Mouse (Mus musculus): Measurements from ENCODE around the gene Stk40. TPM values are rescaled to one million over a fixed set of nuclear protein-coding genes. Genes with fewer than 3 reads are reported as not detected.

The Stk40 gene
- polyA plus RNA-seq, 1 experiment: not detected

DNA sequence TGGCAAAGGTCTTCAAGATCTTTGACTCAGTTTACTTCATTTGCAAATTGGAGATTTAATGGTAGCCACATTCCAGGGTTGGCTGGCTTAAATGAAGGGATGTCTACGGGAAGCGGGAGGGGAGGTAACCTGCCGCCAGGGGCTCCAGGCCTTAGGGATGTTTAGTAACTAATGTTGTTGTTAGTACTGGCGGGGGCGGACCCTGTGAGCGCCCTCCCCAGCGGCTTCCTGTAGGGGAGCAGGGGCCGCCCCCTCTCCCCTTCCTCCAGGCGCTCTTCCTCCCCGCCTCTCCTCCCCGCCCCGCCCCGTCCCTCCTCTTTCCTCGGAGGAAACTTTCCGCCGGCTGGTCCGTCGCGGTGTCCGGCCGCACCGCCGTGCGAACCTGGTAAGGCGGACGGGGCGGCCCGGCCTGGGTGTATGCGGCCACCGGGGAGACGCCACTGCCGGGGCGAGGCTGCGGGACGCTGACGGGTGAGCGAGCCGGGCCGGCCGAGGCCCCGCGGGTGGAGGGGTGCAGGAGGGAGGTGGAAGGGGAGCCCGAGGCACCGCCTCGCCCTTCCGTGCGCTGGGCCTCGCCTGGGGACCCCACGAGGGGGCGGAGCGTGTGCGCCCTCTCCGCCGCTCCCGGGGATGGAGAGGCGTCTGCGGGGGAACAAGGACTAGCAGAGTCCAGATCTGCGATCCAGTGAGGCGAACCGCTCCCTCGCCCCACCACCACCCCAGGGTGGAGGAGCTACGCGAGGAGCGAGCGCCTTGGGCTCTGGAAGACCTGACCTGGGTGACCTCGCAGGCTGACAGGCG, 44.6 kb downstream of the Stk40 start:
- WGBS: 2% methylated on average over 67 of the region's 67 CpGs
- peak overlapping the region; percentile 58 for H3K4me3 ChIP-seq (ENCODE audit: insufficient read depth, low read depth, low read length)
- no peak for TF ChIP-seq CTCF (IDR thresholded peaks at IDR 0.05; ENCODE audit: insufficient read depth, low read depth, low read length)
- TF ChIP-seq POLR2A (IDR thresholded peaks at IDR 0.05; ENCODE audit: insufficient read depth, low read depth, low read length): no peak
- no peak overlapping the region for H3K27ac ChIP-seq (ENCODE audit: insufficient read depth, low read depth, low read length)
- peaks cover 31% of the 10 kb centered on the region for H3K4me1 ChIP-seq (ENCODE audit: control insufficient read depth, insufficient read depth, low read length)

DNA sequence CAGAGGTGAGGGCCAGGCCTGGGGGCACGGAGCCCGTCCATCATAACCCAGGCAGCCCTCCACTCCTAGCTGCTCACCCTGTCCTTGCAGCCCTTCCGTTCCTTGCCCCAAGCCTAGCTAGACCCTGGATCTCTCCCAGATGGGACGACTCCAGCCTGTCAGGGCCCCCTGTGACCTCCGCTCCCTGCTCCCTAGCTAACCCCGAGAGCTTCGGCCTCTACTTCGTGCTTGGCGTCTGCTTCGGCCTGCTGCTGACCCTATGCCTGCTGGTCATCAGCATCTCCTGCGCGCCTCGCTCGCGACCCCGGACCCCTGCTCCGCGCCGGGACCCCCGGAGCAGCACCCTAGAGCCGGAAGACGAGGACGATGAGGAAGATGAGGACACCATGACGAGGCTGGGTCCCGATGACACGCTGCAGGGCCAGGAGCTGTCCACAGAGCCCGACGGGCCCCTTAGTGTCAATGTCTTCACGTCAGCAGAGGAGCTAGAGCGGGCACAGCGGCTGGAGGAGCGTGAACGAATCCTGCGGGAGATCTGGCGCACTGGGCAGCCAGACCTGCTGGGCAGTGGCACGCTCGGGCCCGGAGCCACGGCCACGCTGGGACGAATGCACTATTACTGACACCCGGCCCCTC, 45.4 kb downstream of the Stk40 start:
- H3K4me3 ChIP-seq (ENCODE audit: insufficient read depth, low read depth, low read length): peak overlapping the region; percentile 58
- TF ChIP-seq POLR2A (IDR thresholded peaks at IDR 0.05; ENCODE audit: insufficient read depth, low read depth, low read length): no peak
- no peak for TF ChIP-seq CTCF (IDR thresholded peaks at IDR 0.05; ENCODE audit: insufficient read depth, low read depth, low read length)
- peaks cover 31% of the 10 kb centered on the region for H3K4me1 ChIP-seq (ENCODE audit: control insufficient read depth, insufficient read depth, low read length)
- no peak overlapping the region for H3K27ac ChIP-seq (ENCODE audit: insufficient read depth, low read depth, low read length)
- WGBS: 47% methylated on average over 42 of the region's 42 CpGs

DNA sequence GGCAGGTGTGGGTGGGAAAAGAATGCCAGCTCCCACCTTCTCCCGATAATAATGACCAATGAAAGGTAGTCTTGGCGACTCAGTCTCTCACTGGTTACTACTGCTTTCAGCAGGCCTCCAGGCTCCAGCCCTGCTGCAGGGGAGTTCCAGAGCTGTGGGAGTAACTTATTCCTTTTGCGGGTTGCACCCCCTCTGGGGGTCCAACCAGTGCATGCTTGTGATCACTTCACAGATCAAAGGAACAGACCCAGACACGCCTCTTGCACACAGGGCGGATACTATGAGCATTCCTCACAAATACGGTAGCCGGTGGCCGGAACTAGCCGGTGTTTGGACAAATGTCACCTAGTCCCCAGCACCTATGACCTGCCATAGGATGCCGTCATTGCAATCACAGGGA, 46.0 kb downstream of the Stk40 start:
- H3K4me3 ChIP-seq (ENCODE audit: insufficient read depth, low read depth, low read length): no peak overlapping the region
- TF ChIP-seq CTCF (IDR thresholded peaks at IDR 0.05; ENCODE audit: insufficient read depth, low read depth, low read length) (no peak), POLR2A (IDR thresholded peaks at IDR 0.05; ENCODE audit: insufficient read depth, low read depth, low read length) (no peak)
- 84% methylated on average over 10 of the region's 10 CpGs for WGBS
- peaks cover 31% of the 10 kb centered on the region for H3K4me1 ChIP-seq (ENCODE audit: control insufficient read depth, insufficient read depth, low read length)
- H3K27ac ChIP-seq (ENCODE audit: insufficient read depth, low read depth, low read length): no peak overlapping the region

DNA sequence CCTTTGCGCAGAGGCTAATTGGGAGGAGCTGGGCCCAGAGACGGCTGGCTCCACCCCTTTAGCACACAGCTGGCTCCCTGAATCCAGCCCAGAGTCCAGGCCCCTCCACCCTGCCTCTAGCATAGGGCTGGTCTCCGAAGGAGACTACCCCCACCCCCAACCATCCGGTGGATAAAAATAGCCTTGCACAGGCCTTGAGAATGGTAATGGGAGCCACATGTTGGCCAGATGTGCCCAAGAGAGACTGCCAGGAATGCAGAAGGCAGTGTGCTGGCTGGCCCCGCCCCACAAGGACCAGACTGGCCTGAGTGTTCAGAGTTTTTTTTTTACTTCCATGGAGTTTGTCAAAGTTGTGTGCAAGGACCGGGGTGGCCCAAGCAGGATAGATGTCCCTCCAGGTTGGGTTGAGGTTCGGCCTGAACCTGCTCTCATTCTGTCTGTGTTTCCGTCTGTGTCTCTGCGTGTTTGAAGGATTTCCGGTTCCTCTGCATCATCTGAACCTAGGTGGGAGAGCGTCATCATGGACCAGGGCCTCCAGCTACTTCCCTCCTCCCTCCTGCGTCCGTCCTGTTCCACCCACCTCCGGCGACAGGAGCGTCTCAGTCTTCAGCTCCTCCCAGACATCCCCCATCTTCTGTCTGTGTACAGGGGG, 46.7 kb downstream of the Stk40 start:
- WGBS: 71% methylated on average over 16 of the region's 16 CpGs
- Histone ChIP-seq H3K4me3 (ENCODE audit: insufficient read depth, low read depth, low read length) (no peak overlapping the region), H3K4me1 (ENCODE audit: control insufficient read depth, insufficient read depth, low read length) (peaks cover 31% of the 10 kb centered on the region), H3K27ac (ENCODE audit: insufficient read depth, low read depth, low read length) (no peak overlapping the region)
- TF ChIP-seq CTCF (IDR thresholded peaks at IDR 0.05; ENCODE audit: insufficient read depth, low read depth, low read length): no peak

DNA sequence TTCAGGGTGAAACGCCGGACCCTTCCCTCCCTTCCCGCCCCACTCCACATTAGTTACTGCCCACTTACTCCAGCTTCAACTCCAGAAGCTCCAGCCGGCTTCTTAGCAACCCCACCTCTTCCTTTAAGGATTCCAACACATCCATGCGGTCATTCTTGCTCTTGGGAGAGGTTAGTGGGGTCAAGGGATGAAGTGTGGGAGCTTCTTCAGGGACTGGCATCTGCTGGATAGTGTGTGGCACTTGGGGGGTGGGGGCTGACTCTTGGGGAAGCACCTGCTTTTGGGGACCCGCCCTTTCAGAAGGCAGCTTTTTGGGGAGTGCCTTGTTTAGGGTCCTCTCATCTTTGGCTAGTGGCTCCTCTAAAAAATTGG, 47.2 kb downstream of the Stk40 start:
- no peak overlapping the region for H3K27ac ChIP-seq (ENCODE audit: insufficient read depth, low read depth, low read length)
- H3K4me3 ChIP-seq (ENCODE audit: insufficient read depth, low read depth, low read length): no peak overlapping the region
- H3K4me1 ChIP-seq (ENCODE audit: control insufficient read depth, insufficient read depth, low read length): peaks cover 31% of the 10 kb centered on the region
- TF ChIP-seq CTCF (IDR thresholded peaks at IDR 0.05; ENCODE audit: insufficient read depth, low read depth, low read length): no peak
- TF ChIP-seq POLR2A (IDR thresholded peaks at IDR 0.05; ENCODE audit: insufficient read depth, low read depth, low read length): no peak
- 82% methylated on average over 6 of the region's 6 CpGs for WGBS

DNA sequence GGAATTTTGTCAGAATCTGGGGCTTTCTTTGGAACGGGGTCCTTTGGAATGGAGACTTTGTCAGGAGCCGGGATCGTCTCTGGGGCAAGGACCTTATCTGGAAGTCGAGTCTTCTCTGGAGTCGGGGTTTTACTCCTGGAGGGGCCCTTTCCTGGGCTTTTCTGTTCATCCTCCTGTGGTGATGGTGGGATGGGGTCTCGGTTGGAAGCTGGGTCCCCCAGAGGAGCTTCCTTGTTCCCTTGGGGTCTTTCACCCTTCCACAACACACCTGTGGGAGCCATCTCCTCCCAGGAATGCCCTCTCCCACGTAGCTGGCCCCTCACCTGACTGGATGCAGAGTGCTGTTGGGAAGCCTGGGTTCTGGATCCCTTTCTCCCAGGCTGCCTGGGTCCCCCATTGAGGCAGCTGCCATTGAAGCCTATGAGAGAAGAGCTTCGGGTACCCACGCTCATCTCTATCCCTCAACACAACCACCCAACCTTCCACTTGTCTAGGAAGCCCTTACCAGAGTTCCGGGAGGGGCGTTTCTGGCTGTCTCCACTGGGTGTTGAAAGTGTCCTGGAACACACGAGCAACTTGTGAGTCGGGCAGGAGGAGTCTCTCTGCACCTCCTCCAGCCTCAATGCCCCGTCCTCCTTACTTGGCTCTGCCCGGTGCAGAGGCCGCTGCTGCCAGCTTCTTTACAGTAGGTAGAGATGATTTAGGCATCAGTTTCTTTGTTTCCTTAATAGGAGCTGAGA, 48.1 kb downstream of the Stk40 start:
- no peak overlapping the region for H3K27ac ChIP-seq (ENCODE audit: insufficient read depth, low read depth, low read length)
- TF ChIP-seq POLR2A (IDR thresholded peaks at IDR 0.05; ENCODE audit: insufficient read depth, low read depth, low read length) (no peak), CTCF (IDR thresholded peaks at IDR 0.05; ENCODE audit: insufficient read depth, low read depth, low read length) (no peak)
- 86% methylated on average over 16 of the region's 16 CpGs for WGBS
- H3K4me1 ChIP-seq (ENCODE audit: control insufficient read depth, insufficient read depth, low read length): peaks cover 31% of the 10 kb centered on the region
- no peak overlapping the region for H3K4me3 ChIP-seq (ENCODE audit: insufficient read depth, low read depth, low read length)

DNA sequence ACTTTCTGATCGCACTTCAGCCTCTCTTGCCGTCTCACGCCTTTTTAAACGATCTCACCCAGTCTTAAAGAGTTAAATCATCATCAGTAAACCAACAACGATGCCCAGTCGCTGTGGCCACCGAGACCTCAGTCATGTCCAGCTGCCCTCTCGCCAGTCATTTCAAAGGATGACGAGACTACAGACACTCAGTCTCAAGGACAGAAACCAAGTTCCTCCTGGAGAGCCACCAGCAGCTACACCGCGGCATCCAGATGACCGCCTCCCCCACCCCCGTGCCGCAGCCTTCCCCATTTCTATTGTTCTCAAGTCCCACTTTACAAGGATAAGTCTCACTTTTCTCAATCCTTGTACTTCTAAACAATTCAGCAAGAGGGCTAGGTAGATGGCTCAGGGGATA, 49.1 kb downstream of the Stk40 start:
- peaks cover 25% of the 10 kb centered on the region for H3K4me1 ChIP-seq (ENCODE audit: control insufficient read depth, insufficient read depth, low read length)
- H3K27ac ChIP-seq (ENCODE audit: insufficient read depth, low read depth, low read length): no peak overlapping the region
- TF ChIP-seq POLR2A (IDR thresholded peaks at IDR 0.05; ENCODE audit: insufficient read depth, low read depth, low read length) (no peak), CTCF (IDR thresholded peaks at IDR 0.05; ENCODE audit: insufficient read depth, low read depth, low read length) (no peak)
- H3K4me3 ChIP-seq (ENCODE audit: insufficient read depth, low read depth, low read length): no peak overlapping the region
- WGBS: 62% methylated on average over 14 of the region's 14 CpGs

DNA sequence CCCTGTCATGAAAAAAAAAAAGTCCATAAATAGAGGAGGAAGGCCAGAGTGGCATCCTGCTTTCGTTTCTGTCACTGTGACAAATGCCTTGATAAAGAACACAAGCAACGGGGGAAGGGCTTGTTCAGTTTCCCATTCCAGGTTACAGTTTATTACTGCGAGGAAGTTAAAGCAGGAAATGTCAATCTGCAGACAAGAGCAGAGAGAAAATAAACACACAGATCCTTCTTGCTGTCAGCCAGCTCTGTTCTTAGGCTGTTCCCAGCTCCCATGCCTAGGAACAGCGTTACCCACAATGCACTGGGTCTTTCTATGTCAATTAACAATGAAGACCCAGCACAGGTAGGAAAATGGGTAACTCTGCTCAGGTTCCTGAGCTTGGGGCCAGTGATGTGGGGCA, 51.4 kb downstream of the Stk40 start:
- TF ChIP-seq POLR2A (IDR thresholded peaks at IDR 0.05; ENCODE audit: insufficient read depth, low read depth, low read length) (no peak), CTCF (IDR thresholded peaks at IDR 0.05; ENCODE audit: insufficient read depth, low read depth, low read length) (no peak)
- 0 out of 2 replicates have a peak, but pooled peaks cover 3% of the 10 kb centered on the region for H3K4me1 ChIP-seq (ENCODE audit: control insufficient read depth, insufficient read depth, low read length)
- H3K4me3 ChIP-seq (ENCODE audit: insufficient read depth, low read depth, low read length): no peak overlapping the region
- 76% methylated on average over 4 of the region's 4 CpGs for WGBS
- H3K27ac ChIP-seq (ENCODE audit: insufficient read depth, low read depth, low read length): no peak overlapping the region

All from olfactory bulb, adult 2 months (tissue).